Comparison of ENCODE assay signal across 10 mouse cellular contexts in the genomic region with DNA sequence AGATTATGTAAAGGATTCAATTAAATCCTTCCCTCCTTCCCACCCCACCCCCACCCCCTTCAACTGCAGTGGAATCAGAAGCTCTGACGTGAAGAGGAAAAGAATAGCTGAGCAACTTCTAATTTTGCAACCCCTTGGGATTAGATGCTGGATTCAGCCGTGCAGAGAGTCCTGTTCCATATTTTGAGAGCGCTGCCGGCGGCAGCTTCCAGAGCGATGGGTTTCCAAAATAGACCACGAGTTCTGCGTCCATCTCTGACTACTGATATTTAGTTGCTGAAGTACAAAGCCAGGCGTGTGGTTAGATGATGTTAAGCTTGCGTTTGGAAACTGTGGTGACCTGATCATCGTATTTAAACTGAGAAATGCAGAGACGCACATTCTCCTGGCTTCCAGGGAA. TPM values are rescaled to one million over a fixed set of nuclear protein-coding genes. Genes with fewer than 3 reads are reported as not detected.
DNase-seq lines count a peak whose midpoint lies in the region; ATAC-seq and TF ChIP-seq lines count a peak whose summit lies in the region.
"Had no signal": no experiment of that assay in that cellular context is flagged by ENCODE, and none has a peak within 500 bp of the region (broad histone marks: within the 10 kb centered on the region; RNA-seq: fewer than 3 reads in every experiment).

No protein-coding gene starts in this region.

- no peaks in the 10 kb centered on the region for H3K9me3 ChIP-seq in lung, embryonic 14.5 days (ENCODE audit: low read depth, low read length)
- no peaks in the 10 kb centered on the region for H3K9me3 ChIP-seq in heart, embryonic 15.5 days (replicated peaks)
- H3K9me3 ChIP-seq: neural tube, embryonic 15.5 days had no signal

- DNase-seq in lung, embryonic 14.5 days: peak; percentile 15
- no peak for DNase-seq in lung, postnatal 25 days (ENCODE audit: low spot score)
- peak; percentile 17 for DNase-seq in gastrocnemius, postnatal 10 days
- peak; percentile 35 to 63 for DNase-seq in right cerebral cortex, postnatal 36 days (ENCODE audit: low spot score in 2 of 2)
- DNase-seq in thymus, postnatal 25 days: no peak
- DNase-seq: kidney, adult 9 months had no signal

- H3K27ac ChIP-seq in lung, embryonic 14.5 days (ENCODE audit: low read depth): peak overlapping the region; percentile 12; the same call in 1 of the 2 replicates
- H3K27ac ChIP-seq in heart, embryonic 15.5 days: peak overlapping the region; percentile 93
- H3K27ac ChIP-seq: neural tube, embryonic 15.5 days had no signal

- H3K9ac ChIP-seq in lung, embryonic 14.5 days: no peak overlapping the region
- no peak overlapping the region for H3K9ac ChIP-seq in heart, embryonic 15.5 days
- H3K9ac ChIP-seq: neural tube, embryonic 15.5 days had no signal

- no peaks in the 10 kb centered on the region for H3K27me3 ChIP-seq in lung, embryonic 14.5 days (ENCODE audit: insufficient read depth, low read length)
- H3K27me3 ChIP-seq in heart, embryonic 15.5 days: no peaks in the 10 kb centered on the region
- H3K27me3 ChIP-seq: CH12.LX; neural tube, embryonic 15.5 days had no signal

- no peak overlapping the region for H3K4me3 ChIP-seq in lung, embryonic 14.5 days (ENCODE audit: low read depth, low read length)
- H3K4me3 ChIP-seq in heart, embryonic 15.5 days: no peak overlapping the region
- H3K4me3 ChIP-seq: neural tube, embryonic 15.5 days had no signal

- H3K4me2 ChIP-seq in lung, embryonic 14.5 days: no peak overlapping the region
- H3K4me2 ChIP-seq in heart, embryonic 15.5 days: peak overlapping the region; percentile 44
- H3K4me2 ChIP-seq: neural tube, embryonic 15.5 days had no signal

- H3K4me1 ChIP-seq in lung, embryonic 14.5 days (ENCODE audit: insufficient read depth): no peaks in the 10 kb centered on the region
- H3K4me1 ChIP-seq in heart, embryonic 15.5 days (replicated peaks): peaks cover 40% of the 10 kb centered on the region
- H3K4me1 ChIP-seq: neural tube, embryonic 15.5 days had no signal

- 62% methylated on average over 12 of the region's 12 CpGs for WGBS in lung, embryonic 14.5 days
- WGBS in heart, embryonic 15.5 days: 26% methylated on average over 12 of the region's 12 CpGs

- no peak for TF ChIP-seq CTCF in lung, embryonic 14.5 days (IDR thresholded peaks at IDR 0.05; ENCODE audit: low read depth)

- ATAC-seq in lung, embryonic 14.5 days (ENCODE audit: insufficient read depth): no peak
- peak; percentile 68 for ATAC-seq in heart, embryonic 15.5 days (replicated peaks; ENCODE audit: insufficient number of reproducible peaks, insufficient read depth, low FRiP score, low read depth)
- ATAC-seq in megakaryocyte progenitor cell, adult 5-6 weeks (replicated peaks; ENCODE audit: poor library complexity): no peak

- H3K36me3 ChIP-seq in lung, embryonic 14.5 days (ENCODE audit: insufficient read depth): no peaks in the 10 kb centered on the region
- H3K36me3 ChIP-seq in heart, embryonic 15.5 days: peaks cover 6% of the 10 kb centered on the region
- H3K36me3 ChIP-seq: neural tube, embryonic 15.5 days had no signal

RNA-seq across cellular contexts. Expression of gene Cap2, which starts 22.1 kb away (rescaled TPM):
- polyA plus RNA-seq in lung, embryonic 14.5 days (2014; fragmentation: Nextera tagmentation; extraction: Ambion mirVana): 4.3 and 9.6 TPM in 2 replicates
- total RNA-seq in gastrocnemius, postnatal 10 days (2021): 100 to 1,000 TPM; 266 TPM
- polyA plus RNA-seq in heart, embryonic 15.5 days (2015; fragmentation: Nextera tagmentation; extraction: Ambion mirVana): 139 and 172 TPM in 2 replicates
- total RNA-seq in megakaryocyte progenitor cell, adult 5-6 weeks (2015): 0.20 and 0.39 TPM in 2 replicates
- total RNA-seq in megakaryocyte progenitor cell, adult 5-6 weeks (2017): 0.14 TPM in 1 of 2 replicates, not detected in the other

Comparison
In these comparisons a context has a peak if more than half of its experiments do, and no peak if none do; other contexts are left out.
1. DNase-seq: peak in lung, embryonic 14.5 days (single experiment), gastrocnemius, postnatal 10 days (single experiment) and right cerebral cortex, postnatal 36 days (2 of 2); none in lung, postnatal 25 days (single experiment) and thymus, postnatal 25 days (single experiment).
2. RNA of gene Cap2, which starts 22.1 kb away (total RNA-seq): 266 TPM in gastrocnemius, postnatal 10 days; 0.14 to 0.39 TPM in megakaryocyte progenitor cell, adult 5-6 weeks; every median in the first group is over 100 times any median in the second.